Mouse (Mus musculus) neural tube, embryonic 15.5 days (tissue): ENCODE measurements around the gene Nfia. TPM values are rescaled to one million over a fixed set of nuclear protein-coding genes. Genes with fewer than 3 reads are reported as not detected.
A peak's percentile ranks its signal among the peaks of the same experiment; 100 is the strongest.

Source experiments
- ATAC-seq: fragments of 200-750 bp; cut with Nextera tagmentation; 2 replicates; pipeline ENCODE4 v1.8.0; 2017; ENCODE audit warnings: mild to moderate bottlenecking, moderate TSS enrichment, moderate library complexity; ENCODE audit not compliant: low FRiP score
- H3K27ac ChIP-seq: fragments of 300-500 bp; sonication (generic); replicated peaks from 2 replicates; pipeline ENCODE4 v1.5.1; 2015; ENCODE audit warnings: mild to moderate bottlenecking, inconsistent platforms
- H3K27me3 ChIP-seq: fragments of 300-500 bp; sonication (generic); replicated peaks from 2 replicates; pipeline ENCODE4 v1.6.1; 2015; ENCODE audit warnings: inconsistent platforms
- H3K36me3 ChIP-seq: fragments of 300-500 bp; sonication (generic); 2 replicates; pipeline ENCODE4 v1.6.1; 2015; ENCODE audit warnings: inconsistent platforms
- H3K4me1 ChIP-seq: fragments of 300-500 bp; sonication (generic); 2 replicates; pipeline ENCODE4 v1.6.1; 2015; ENCODE audit warnings: inconsistent platforms
- H3K4me2 ChIP-seq: fragments of 300-500 bp; sonication (generic); 2 replicates; pipeline ENCODE4 v1.6.1; 2015; ENCODE audit warnings: inconsistent platforms, mild to moderate bottlenecking, moderate library complexity
- H3K4me3 ChIP-seq: fragments of 300-500 bp; sonication (generic); replicated peaks from 2 replicates; pipeline ENCODE4 v1.5.1; 2015; ENCODE audit warnings: mild to moderate bottlenecking, inconsistent platforms
- H3K9ac ChIP-seq: fragments of 300-500 bp; sonication (generic); replicated peaks from 2 replicates; pipeline ENCODE4 v1.6.1; 2015; ENCODE audit warnings: mild to moderate bottlenecking, inconsistent platforms
- H3K9me3 ChIP-seq: fragments of 300-500 bp; sonication (generic); replicated peaks from 2 replicates; pipeline ENCODE4 v1.6.1; 2016; ENCODE audit warnings: inconsistent platforms
- WGBS: fragments of 180-500 bp; shearing (Covaris S2); methylation state at CpG from one replicate; pipeline ENCODE4 v1.1.7; 2015; ENCODE audit warnings: mixed read lengths; 5-methylcytosine and 5-hydroxymethylcytosine counted together
- polyA plus RNA-seq: library from polyadenylated mRNA; unstranded; fragments of >200 nt; fragmentation: Nextera tagmentation; extraction: Ambion mirVana; gene quantifications from 2 replicates; pipeline ENCODE4 v1.2.1, GENCODE M21; 2015

Nfia gene
- polyA plus RNA-seq, 1 experiment from 2014 or later = 36.0 TPM

DNA sequence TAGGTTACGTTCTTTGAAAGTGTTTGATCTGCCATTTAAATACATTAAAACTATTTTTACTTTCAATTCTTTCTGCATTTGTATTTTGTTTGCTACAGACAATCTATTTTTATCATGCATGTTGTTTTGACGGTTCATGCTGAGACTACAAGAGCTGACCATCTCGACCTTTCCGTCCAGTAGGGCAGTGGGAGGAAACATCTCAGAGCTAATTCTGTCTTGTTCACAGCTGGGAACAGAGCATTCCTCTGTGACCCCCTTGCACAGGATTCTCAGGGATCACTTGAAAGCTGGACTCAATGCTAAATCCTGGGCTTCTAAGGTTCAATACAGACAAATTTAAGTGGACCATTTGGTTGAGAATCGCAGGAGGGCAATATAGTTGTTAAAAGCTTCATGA, 93.9 kb downstream of the Nfia start:
- Histone ChIP-seq H3K9me3 (no peaks in the 10 kb centered on the region), H3K27me3 (no peaks in the 10 kb centered on the region), H3K36me3 (no peaks in the 10 kb centered on the region), H3K4me2 (no peak overlapping the region), H3K4me1 (peaks cover 33% of the 10 kb centered on the region), H3K4me3 (no peak overlapping the region), H3K9ac (no peak overlapping the region), H3K27ac (no peak overlapping the region)
- no peak for ATAC-seq
- WGBS = 75% methylated on average over 5 of the region's 5 CpGs

DNA sequence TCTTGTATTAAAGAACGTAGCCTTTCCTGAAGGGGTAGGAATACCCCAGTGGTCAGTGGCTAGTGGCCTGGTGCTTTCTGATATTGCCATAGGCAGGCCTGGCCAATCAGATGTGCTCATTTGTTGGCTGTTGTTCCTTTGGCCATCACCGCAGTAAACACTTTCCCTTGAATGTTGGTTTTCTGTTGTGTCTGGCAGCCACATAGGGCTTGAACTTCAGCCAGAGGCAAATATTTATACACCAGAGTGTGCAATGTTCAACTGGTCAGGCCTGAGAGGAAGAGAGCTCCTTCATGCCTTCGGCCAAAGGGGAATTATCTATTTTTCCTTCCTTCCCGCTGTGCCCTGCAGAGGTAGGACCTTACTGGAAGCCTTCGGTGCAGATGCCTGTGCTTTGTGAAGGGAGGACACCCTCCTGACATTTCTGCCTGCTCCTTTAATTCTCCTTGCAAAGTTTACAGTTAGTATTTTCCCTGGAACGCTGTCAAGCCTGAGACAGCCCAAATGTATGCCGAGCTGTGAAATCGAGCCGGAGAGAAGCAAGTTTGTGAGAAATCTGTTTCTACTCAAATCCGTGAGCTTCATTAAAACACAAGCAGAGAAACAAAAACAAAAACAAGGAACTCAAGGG, 95.9 kb downstream of the Nfia start:
- Histone ChIP-seq H3K9ac (no peak overlapping the region), H3K36me3 (no peaks in the 10 kb centered on the region), H3K27ac (peak overlapping the region; percentile 84), H3K27me3 (no peaks in the 10 kb centered on the region), H3K9me3 (no peaks in the 10 kb centered on the region), H3K4me2 (peak overlapping the region; percentile 55), H3K4me1 (peaks cover 38% of the 10 kb centered on the region), H3K4me3 (peak overlapping the region; percentile 37)
- peak; percentile 45; the same call in 1 of the 2 replicates for ATAC-seq
- WGBS = 65% methylated on average over 10 of the region's 10 CpGs

DNA sequence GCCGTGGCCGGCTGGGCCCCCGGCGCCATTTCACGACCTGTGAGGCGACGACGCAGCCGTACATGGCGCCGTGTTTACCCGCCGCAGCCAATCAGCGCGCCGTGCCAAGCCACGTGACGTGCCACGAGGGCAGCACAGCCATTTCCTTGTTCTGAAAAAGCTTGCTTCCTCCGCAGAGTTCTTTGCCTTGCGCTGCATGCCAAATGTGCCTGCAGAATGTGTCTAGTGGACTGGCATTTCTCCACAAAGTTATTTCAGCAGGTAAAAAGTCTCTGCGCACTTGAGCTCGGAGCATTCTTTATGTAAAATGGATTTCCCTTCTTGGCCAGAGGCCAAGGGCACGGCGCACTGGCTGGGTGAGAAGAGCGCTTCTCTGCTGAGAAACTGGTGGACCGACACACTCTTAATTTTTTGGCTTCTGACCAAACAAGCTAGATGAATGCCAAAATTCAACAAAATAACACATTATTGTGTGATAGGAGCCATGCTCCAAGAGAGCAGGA, 96.5 kb downstream of the Nfia start:
- H3K36me3 ChIP-seq = no peaks in the 10 kb centered on the region
- peak overlapping the region; percentile 37 for H3K4me3 ChIP-seq
- 45% methylated on average over 27 of the region's 27 CpGs for WGBS
- H3K27ac ChIP-seq = peak overlapping the region; percentile 84
- H3K9me3 ChIP-seq = no peaks in the 10 kb centered on the region
- ATAC-seq = peak; percentile 93
- peaks cover 40% of the 10 kb centered on the region for H3K4me1 ChIP-seq
- H3K4me2 ChIP-seq = peak overlapping the region; percentile 55
- H3K9ac ChIP-seq = peak overlapping the region; percentile 23; the same call in 1 of the 2 replicates
- no peaks in the 10 kb centered on the region for H3K27me3 ChIP-seq

DNA sequence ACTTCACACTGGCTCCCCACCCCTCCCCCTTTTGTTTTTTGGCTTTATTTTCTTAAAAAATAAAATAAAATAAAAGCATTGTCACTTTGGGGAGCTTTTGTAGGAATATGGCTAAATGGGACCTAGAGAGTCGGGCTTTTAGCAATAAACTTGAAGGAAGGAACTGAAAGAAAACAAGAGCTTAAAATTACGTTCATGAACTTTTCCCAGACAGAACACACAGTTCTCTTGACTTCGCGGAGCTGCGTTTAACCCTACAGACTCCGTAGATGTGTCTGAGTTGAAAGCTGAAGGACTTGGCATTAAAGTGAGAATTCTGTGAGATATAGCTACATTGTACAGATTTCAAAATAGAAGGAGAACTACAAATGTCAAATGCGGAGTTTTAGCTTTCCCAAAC, 96.9 kb downstream of the Nfia start:
- Histone ChIP-seq H3K36me3 (no peaks in the 10 kb centered on the region), H3K4me1 (peaks cover 41% of the 10 kb centered on the region), H3K9ac (peak overlapping the region; percentile 23; the same call in 1 of the 2 replicates), H3K27ac (peak overlapping the region; percentile 84), H3K4me3 (peak overlapping the region; percentile 37), H3K9me3 (no peaks in the 10 kb centered on the region), H3K27me3 (no peaks in the 10 kb centered on the region), H3K4me2 (peak overlapping the region; percentile 55)
- WGBS = 55% methylated on average over 7 of the region's 7 CpGs
- ATAC-seq = no peak

DNA sequence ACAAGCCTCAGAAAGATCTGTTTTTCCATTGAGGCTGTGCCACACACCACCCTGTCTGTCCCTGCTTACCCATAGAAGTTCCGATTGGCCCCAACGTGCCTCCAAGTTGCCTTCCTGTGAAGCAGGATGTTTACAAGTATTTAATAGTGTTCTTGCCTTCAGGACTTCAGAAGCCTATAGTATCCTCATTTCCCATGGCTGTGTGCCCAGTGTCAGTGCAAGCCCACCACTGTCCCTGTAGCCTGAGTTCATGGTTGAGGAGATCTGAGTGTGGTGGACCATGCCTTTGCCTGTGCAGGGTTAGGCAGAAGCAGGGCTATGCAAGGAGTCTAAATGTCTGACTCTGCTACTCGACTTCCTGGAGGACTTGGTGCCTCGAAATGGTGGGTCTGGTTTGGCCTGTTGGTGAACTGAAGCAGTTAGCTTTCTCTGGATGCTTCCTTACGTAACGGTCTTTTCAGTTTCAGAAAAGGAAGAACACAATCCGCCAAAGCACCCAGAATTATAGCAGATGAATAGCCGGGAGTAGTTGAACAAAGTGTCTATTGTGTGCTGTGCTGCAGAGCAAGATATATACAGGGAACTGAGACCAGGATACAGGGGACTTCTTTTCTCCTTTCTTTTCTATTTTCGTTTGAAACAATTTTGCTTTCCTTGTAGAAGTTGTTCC, 99.4 kb downstream of the Nfia start:
- Histone ChIP-seq H3K27ac (peak overlapping the region; percentile 73), H3K36me3 (no peaks in the 10 kb centered on the region), H3K4me3 (no peak overlapping the region), H3K4me2 (no peak overlapping the region), H3K9me3 (no peaks in the 10 kb centered on the region), H3K4me1 (peaks cover 33% of the 10 kb centered on the region), H3K9ac (no peak overlapping the region), H3K27me3 (no peaks in the 10 kb centered on the region)
- no peak for ATAC-seq
- 30% methylated on average over 9 of the region's 9 CpGs for WGBS

DNA sequence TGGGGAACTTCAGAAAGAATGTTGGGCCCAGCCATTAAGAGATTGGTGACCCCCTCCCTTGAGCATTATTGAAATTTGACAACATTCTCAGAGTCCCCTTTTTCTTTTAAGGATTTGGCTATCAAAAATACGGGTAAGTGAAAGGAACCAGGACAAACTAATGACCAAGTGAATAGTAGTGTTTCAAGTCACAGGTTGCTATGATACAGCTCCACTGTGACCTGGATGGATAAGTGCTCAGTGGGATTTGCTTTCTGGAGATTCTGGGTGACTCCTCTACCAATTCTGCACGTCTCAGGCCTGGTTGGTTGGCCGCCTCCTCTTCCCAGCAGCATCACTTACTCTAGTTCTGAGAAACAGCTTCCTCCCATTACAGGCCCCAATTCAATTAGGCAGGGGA, 102.4 kb downstream of the Nfia start:
- Histone ChIP-seq H3K9me3 (no peaks in the 10 kb centered on the region), H3K4me2 (no peak overlapping the region), H3K4me3 (no peak overlapping the region), H3K27me3 (no peaks in the 10 kb centered on the region), H3K36me3 (no peaks in the 10 kb centered on the region), H3K4me1 (peaks cover 22% of the 10 kb centered on the region), H3K9ac (no peak overlapping the region), H3K27ac (peak overlapping the region; percentile 15; the same call in 1 of the 2 replicates)
- 54% methylated on average over 3 of the region's 3 CpGs for WGBS
- ATAC-seq = peak; percentile 40; the same call in 1 of the 2 replicates

DNA sequence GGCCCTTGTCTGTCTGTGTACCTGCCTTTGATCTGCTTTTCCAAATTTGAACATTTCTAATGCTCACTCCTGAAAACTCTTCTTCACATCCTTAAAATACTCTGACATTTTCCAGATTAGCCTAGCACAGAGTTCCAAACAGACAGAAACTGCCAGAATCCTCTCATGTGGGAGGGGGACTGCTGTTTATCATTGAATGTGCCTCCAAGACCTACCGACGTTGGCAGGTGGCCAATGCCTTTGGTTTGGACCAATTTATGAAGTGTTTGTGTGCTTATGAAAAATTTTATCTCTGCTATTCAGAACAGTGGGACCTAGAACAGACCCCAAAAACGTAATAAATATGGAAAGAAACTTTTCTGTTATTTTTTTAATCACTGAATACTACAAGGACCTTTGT, 103.4 kb downstream of the Nfia start:
- no peak for ATAC-seq
- no peaks in the 10 kb centered on the region for H3K36me3 ChIP-seq
- WGBS = 64% methylated on average over 3 of the region's 3 CpGs
- H3K4me2 ChIP-seq = no peak overlapping the region
- 0 out of 2 replicates have a peak overlapping the region, but pooled peaks have one; percentile 15 for H3K27ac ChIP-seq
- H3K4me3 ChIP-seq = no peak overlapping the region
- no peak overlapping the region for H3K9ac ChIP-seq
- peaks cover 24% of the 10 kb centered on the region for H3K4me1 ChIP-seq
- H3K9me3 ChIP-seq = no peaks in the 10 kb centered on the region
- H3K27me3 ChIP-seq = no peaks in the 10 kb centered on the region

DNA sequence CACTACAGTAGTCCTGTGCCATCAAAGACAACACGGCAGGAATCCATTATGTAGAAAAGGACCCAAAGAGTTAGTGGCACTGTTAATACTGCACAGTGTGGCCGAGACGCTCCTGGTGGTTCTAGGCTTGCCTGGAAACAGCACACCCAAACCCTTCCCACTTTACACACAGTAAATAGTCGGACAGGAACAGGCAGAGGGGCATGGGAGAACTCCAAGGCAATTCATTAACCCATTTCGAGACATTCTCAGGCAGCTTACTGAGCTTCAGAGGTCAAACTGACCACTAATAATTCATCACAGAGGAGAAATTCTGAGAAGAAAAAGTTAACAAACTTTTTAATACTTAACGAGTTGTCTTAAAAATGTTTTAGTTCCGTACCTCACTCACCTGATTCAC, 107.2 kb downstream of the Nfia start:
- Histone ChIP-seq H3K4me1 (peaks cover 8% of the 10 kb centered on the region; the same call in 1 of the 2 replicates), H3K27me3 (no peaks in the 10 kb centered on the region), H3K4me2 (no peak overlapping the region), H3K9ac (no peak overlapping the region), H3K27ac (no peak overlapping the region), H3K36me3 (no peaks in the 10 kb centered on the region), H3K4me3 (no peak overlapping the region), H3K9me3 (no peaks in the 10 kb centered on the region)
- WGBS = 64% methylated on average over 7 of the region's 7 CpGs
- ATAC-seq = no peak

DNA sequence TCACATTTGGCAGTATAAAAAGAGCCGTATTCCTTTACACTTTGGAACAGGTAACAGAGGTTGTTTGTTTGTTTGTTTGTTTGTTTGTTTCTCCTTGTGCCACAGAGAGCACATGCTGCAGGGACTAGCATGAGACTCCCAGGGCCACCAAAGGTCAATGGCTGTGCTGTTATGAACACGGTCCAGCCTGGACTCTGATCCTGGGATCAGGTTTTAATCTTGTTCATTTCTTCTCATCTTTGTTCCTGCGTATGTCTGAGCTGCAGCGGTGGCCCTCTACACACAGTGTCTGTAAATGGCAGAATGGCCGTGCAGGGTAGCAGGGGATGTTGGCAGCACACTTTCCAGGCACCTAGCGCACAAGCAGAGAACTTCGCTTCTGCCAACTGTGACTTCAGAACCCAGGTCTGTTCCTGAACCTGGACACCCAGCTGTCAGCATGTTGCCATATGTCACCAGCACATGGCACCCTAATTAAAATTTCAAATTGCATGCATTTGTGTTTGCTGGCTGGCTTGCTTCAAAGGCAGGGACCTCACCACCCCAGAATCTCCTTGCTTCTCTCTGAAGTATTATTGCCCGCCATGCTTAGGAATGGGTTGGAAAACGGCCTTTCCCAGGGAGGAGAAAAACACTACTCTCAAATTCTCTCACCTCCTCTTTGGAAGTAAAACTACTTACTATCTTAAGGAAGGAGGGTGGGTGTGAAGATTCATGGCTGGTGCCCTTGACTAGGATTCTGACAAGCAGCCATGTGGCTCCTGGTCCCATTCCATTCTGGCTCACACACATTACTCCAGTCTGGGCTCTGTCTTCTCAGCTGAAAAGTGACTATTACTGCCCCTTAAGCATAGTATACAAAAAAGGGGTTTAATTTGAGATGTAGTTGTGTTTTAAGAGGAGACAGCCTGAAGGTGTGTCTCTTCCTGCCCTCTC, 107.9 kb downstream of the Nfia start:
- Histone ChIP-seq H3K4me2 (no peak overlapping the region), H3K27ac (no peak overlapping the region), H3K9me3 (no peaks in the 10 kb centered on the region), H3K27me3 (no peaks in the 10 kb centered on the region), H3K9ac (no peak overlapping the region), H3K36me3 (no peaks in the 10 kb centered on the region), H3K4me1 (peaks cover 8% of the 10 kb centered on the region; the same call in 1 of the 2 replicates), H3K4me3 (no peak overlapping the region)
- WGBS = 73% methylated on average over 9 of the region's 9 CpGs
- no peak for ATAC-seq

DNA sequence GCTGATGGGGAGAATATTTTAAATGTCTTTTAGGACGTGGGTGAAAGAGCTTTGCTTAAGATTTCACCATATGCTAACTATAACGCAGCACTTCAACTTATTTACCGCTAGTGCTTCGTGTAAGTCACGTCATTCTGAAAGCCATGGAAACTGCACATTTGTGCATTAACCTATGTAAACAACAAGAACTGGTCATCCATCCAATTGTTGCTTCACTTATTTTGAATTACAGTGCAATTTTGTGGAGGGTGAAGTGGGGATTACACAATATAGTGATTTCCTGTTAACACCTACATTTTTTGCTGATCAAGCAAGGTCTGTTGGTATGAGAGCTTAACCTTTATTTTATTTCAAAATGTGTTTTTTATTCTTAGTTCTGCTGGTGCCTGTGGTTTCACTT, 113.0 kb downstream of the Nfia start:
- Histone ChIP-seq H3K9ac (no peak overlapping the region), H3K36me3 (no peaks in the 10 kb centered on the region), H3K27ac (no peak overlapping the region), H3K4me1 (peaks cover 2% of the 10 kb centered on the region; the same call in 1 of the 2 replicates), H3K9me3 (no peaks in the 10 kb centered on the region), H3K4me3 (no peak overlapping the region), H3K27me3 (no peaks in the 10 kb centered on the region), H3K4me2 (no peak overlapping the region)
- WGBS = 84% methylated on average over 5 of the region's 5 CpGs
- ATAC-seq = no peak

DNA sequence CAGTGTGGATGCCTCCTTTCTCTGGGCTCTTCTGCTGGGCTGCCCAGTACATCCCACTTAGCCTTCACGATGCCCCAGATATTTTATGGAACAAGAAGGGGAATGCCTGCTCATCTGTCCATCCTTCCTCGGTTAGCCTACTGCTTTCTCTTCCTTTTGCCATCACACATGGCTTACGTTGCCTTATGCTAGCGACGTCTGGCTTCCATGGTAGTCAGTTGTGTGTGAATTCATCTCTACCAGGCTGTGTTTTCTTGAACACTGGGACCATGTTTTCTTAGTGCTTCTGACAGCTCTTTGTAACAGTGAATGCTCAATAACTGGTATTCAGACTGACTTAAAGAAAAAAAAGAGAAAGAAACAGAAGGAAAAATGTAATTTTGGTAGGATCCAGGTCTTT, 113.7 kb downstream of the Nfia start:
- Histone ChIP-seq H3K36me3 (no peaks in the 10 kb centered on the region), H3K4me1 (no peaks in the 10 kb centered on the region), H3K9ac (no peak overlapping the region), H3K4me3 (no peak overlapping the region), H3K27ac (no peak overlapping the region), H3K4me2 (no peak overlapping the region), H3K27me3 (no peaks in the 10 kb centered on the region), H3K9me3 (no peaks in the 10 kb centered on the region)
- no peak for ATAC-seq
- WGBS = 93% methylated on average over 5 of the region's 5 CpGs
